Comparison of ENCODE assay signal across 20 mouse cellular contexts in genomic region chr7:4937392-4937791, GRCm38 (mm10). TPM values are rescaled to one million over a fixed set of nuclear protein-coding genes. Genes with fewer than 3 reads are reported as not detected.
"Had no signal": no experiment of that assay in that cellular context is flagged by ENCODE, and none has a peak within 500 bp of the region (broad histone marks: within the 10 kb centered on the region; RNA-seq: fewer than 3 reads in every experiment).

No protein-coding gene starts in this region.

- DNase-seq: left cerebral cortex, postnatal 4 days; liver; liver, embryonic 13.5 days; liver, postnatal 0 days; lung, adult 18-20 months; lung, adult 2 months; lung, embryonic 14.5 days; lung, postnatal 10 days; lung, postnatal 14 days; lung, postnatal 36 days; lung, postnatal 4 days; midbrain, embryonic 14.5 days had no signal

RNA-seq across cellular contexts. Expression of gene Ssc5d, which starts 11.8 kb away (rescaled TPM):
- total RNA-seq: megakaryocyte progenitor cell, adult 5-6 weeks; megakaryocyte, adult 5-6 weeks; megakaryocyte-erythroid progenitor cell, adult 5-6 weeks; monocyte, adult 5-6 weeks had no signal

RNA-seq across cellular contexts. Expression of gene Nat14, which starts 15.6 kb away (rescaled TPM):
- total RNA-seq: monocyte, adult 5-6 weeks had no signal

RNA-seq across cellular contexts. Expression of gene Sbk2, which starts 26.8 kb away (rescaled TPM):
- total RNA-seq: left cerebral cortex, postnatal 10 days; left cerebral cortex, postnatal 25 days; left cerebral cortex, postnatal 4 days; liver, adult 2 months; megakaryocyte progenitor cell, adult 5-6 weeks; megakaryocyte, adult 5-6 weeks; megakaryocyte-erythroid progenitor cell, adult 5-6 weeks; monocyte, adult 5-6 weeks had no signal

RNA-seq across cellular contexts. Expression of gene Gm36210, which starts 31.1 kb away (rescaled TPM):
- total RNA-seq: liver, adult 2 months; megakaryocyte progenitor cell, adult 5-6 weeks; megakaryocyte, adult 5-6 weeks; megakaryocyte-erythroid progenitor cell, adult 5-6 weeks; midbrain, postnatal 0 days; monocyte, adult 5-6 weeks had no signal
